Mouse (Mus musculus) stomach, embryonic 14.5 days (tissue): ENCODE data around the gene Ndufa11. TPM values are rescaled to one million over a fixed set of nuclear protein-coding genes. Genes with fewer than 3 reads are reported as not detected.

ENCODE experiments used
- ATAC-seq: fragments of 200-750 bp; cut with Nextera tagmentation; 2 replicates; pipeline ENCODE4 v1.8.0; 2017; ENCODE audit warnings: low read depth, moderate TSS enrichment; ENCODE audit not compliant: insufficient number of reproducible peaks, insufficient read depth, low FRiP score
- H3K27ac ChIP-seq: fragments of 300-500 bp; sonication (generic); 2 replicates; pipeline ENCODE4 v1.5.1; 2014; ENCODE audit warnings: mild to moderate bottlenecking, low read length, moderate library complexity, mixed read lengths
- H3K27me3 ChIP-seq: fragments of 300-500 bp; sonication (generic); 2 replicates; pipeline ENCODE4 v1.6.1; 2014; ENCODE audit warnings: low read length, control low read depth, mixed read lengths; ENCODE audit not compliant: control insufficient read depth, insufficient read depth
- H3K36me3 ChIP-seq: fragments of 300-500 bp; sonication (generic); 2 replicates; pipeline ENCODE4 v1.6.1; 2014; ENCODE audit warnings: mild to moderate bottlenecking, control low read depth, low read length, moderate library complexity, mixed read lengths; ENCODE audit not compliant: control insufficient read depth, insufficient read depth
- H3K4me1 ChIP-seq: fragments of 300-500 bp; sonication (generic); 2 replicates; pipeline ENCODE4 v1.6.1; 2014; ENCODE audit warnings: low read length, control low read depth, mixed read lengths; ENCODE audit not compliant: control insufficient read depth, insufficient read depth
- H3K4me2 ChIP-seq: fragments of 300-500 bp; sonication (generic); replicated peaks from 2 replicates; pipeline ENCODE4 v1.6.1; 2014; ENCODE audit warnings: low read depth, low read length, control low read depth
- H3K4me3 ChIP-seq: fragments of 300-500 bp; sonication (generic); 2 replicates; pipeline ENCODE4 v1.5.1; 2014; ENCODE audit warnings: low read depth, low read length, control low read depth
- H3K9ac ChIP-seq: fragments of 300-500 bp; sonication (generic); replicated peaks from 2 replicates; pipeline ENCODE4 v1.6.1; 2014; ENCODE audit warnings: low read depth, mild to moderate bottlenecking, control low read depth, low read length, moderate library complexity, mixed read lengths
- H3K9me3 ChIP-seq: fragments of 300-500 bp; sonication (generic); 2 replicates; pipeline ENCODE4 v1.6.1; 2016; ENCODE audit warnings: low read depth, low read length, control low read depth; ENCODE audit not compliant: control insufficient read depth
- WGBS: fragments of 180-500 bp; shearing (Covaris S2); extraction: QIAGEN DNeasy Blood & Tissue Kit; methylation state at CpG from one replicate; pipeline ENCODE4 v1.1.7; 2014; 5-methylcytosine and 5-hydroxymethylcytosine counted together
- polyA plus RNA-seq: library from polyadenylated mRNA; unstranded; fragments of >200 nt; fragmentation: Nextera tagmentation; extraction: Ambion mirVana; gene quantifications from 2 replicates; pipeline ENCODE4 v1.2.1, GENCODE M21; 2014

Gene Ndufa11
- polyA plus RNA-seq, 1 experiment from 2014 or later = 502 TPM

- H3K9ac ChIP-seq = no peak overlapping the region
- no peak overlapping the region for H3K4me3 ChIP-seq
- no peaks in the 10 kb centered on the region for H3K9me3 ChIP-seq
- WGBS = 7% methylated on average over 12 of the region's 12 CpGs
- H3K27ac ChIP-seq = no peak overlapping the region
- peaks cover 21% of the 10 kb centered on the region for H3K27me3 ChIP-seq
- no peak for ATAC-seq
- H3K4me1 ChIP-seq = peaks cover 21% of the 10 kb centered on the region; the same call in 1 of the 2 replicates
- peak overlapping the region; percentile 100 for H3K4me2 ChIP-seq
- H3K36me3 ChIP-seq = no peaks in the 10 kb centered on the region
Measured at GRCm38 (mm10) chr17:56758132-56758531, 40.6 kb downstream of the Ndufa11 start.

GRCm38 (mm10) chr17:56759261-56759660 is 41.7 kb downstream of the Ndufa11 start:
- Histone ChIP-seq H3K27me3 (peaks cover 13% of the 10 kb centered on the region), H3K9me3 (no peaks in the 10 kb centered on the region), H3K36me3 (no peaks in the 10 kb centered on the region), H3K4me1 (peaks cover 17% of the 10 kb centered on the region; the same call in 1 of the 2 replicates), H3K4me3 (no peak overlapping the region), H3K9ac (no peak overlapping the region), H3K4me2 (no peak overlapping the region), H3K27ac (no peak overlapping the region)
- WGBS = 59% methylated on average over 7 of the region's 7 CpGs
- ATAC-seq = no peak

GRCm38 (mm10) chr17:56761077-56761476 is 43.5 kb downstream of the Ndufa11 start:
- H3K4me1 ChIP-seq = peaks cover 23% of the 10 kb centered on the region; the same call in 1 of the 2 replicates

GRCm38 (mm10) chr17:56761991-56762410 is 44.4 kb downstream of the Ndufa11 start:
- no peaks in the 10 kb centered on the region for H3K27me3 ChIP-seq
- H3K9ac ChIP-seq = peak overlapping the region; percentile 36; the same call in 1 of the 2 replicates
- H3K9me3 ChIP-seq = no peaks in the 10 kb centered on the region
- peak; percentile 55 for ATAC-seq
- H3K4me1 ChIP-seq = peaks cover 18% of the 10 kb centered on the region; the same call in 1 of the 2 replicates
- H3K4me3 ChIP-seq = peak overlapping the region; percentile 37
- peak overlapping the region; percentile 71 for H3K4me2 ChIP-seq
- H3K27ac ChIP-seq = peak overlapping the region; percentile 81
- WGBS = 0% methylated on average over 28 of the region's 28 CpGs
- peaks cover 6% of the 10 kb centered on the region; the same call in 1 of the 2 replicates for H3K36me3 ChIP-seq

More at GRCm38 (mm10) chr17:56761077-56761476, 43.5 kb downstream of the Ndufa11 start:
- Histone ChIP-seq H3K27me3 (no peaks in the 10 kb centered on the region; the same call in 1 of the 2 replicates), H3K27ac (no peak overlapping the region), H3K9ac (no peak overlapping the region), H3K4me3 (no peak overlapping the region), H3K36me3 (no peaks in the 10 kb centered on the region), H3K4me2 (no peak overlapping the region), H3K9me3 (no peaks in the 10 kb centered on the region)
- ATAC-seq = no peak
- 69% methylated on average over 3 of the region's 3 CpGs for WGBS

GRCm38 (mm10) chr17:56762769-56763731 is 45.5 kb downstream of the Ndufa11 start:
- Histone ChIP-seq H3K4me2 (no peak overlapping the region), H3K27me3 (no peaks in the 10 kb centered on the region), H3K36me3 (peaks cover 14% of the 10 kb centered on the region), H3K4me1 (peaks cover 13% of the 10 kb centered on the region; the same call in 1 of the 2 replicates), H3K27ac (peak overlapping the region; percentile 81; the same call in 1 of the 2 replicates), H3K9me3 (no peaks in the 10 kb centered on the region), H3K9ac (no peak overlapping the region; the same call in 1 of the 2 replicates), H3K4me3 (no peak overlapping the region)
- no peak for ATAC-seq
- 45% methylated on average over 27 of the region's 27 CpGs for WGBS

GRCm38 (mm10) chr17:56763741-56764250 is 46.2 kb downstream of the Ndufa11 start:
- H3K27ac ChIP-seq = no peak overlapping the region
- WGBS = 76% methylated on average over 8 of the region's 8 CpGs
- H3K27me3 ChIP-seq = no peaks in the 10 kb centered on the region
- peak overlapping the region; percentile 60; the same call in 1 of the 2 replicates for H3K4me3 ChIP-seq
- H3K9me3 ChIP-seq = no peaks in the 10 kb centered on the region
- no peak for ATAC-seq
- no peak overlapping the region for H3K9ac ChIP-seq
- H3K36me3 ChIP-seq = peaks cover 17% of the 10 kb centered on the region
- peak overlapping the region; percentile 31 for H3K4me2 ChIP-seq
- H3K4me1 ChIP-seq = peaks cover 13% of the 10 kb centered on the region; the same call in 1 of the 2 replicates

- no peaks in the 10 kb centered on the region for H3K27me3 ChIP-seq
- H3K4me1 ChIP-seq = peaks cover 13% of the 10 kb centered on the region; the same call in 1 of the 2 replicates
- ATAC-seq = peak; percentile 74
- no peaks in the 10 kb centered on the region for H3K9me3 ChIP-seq
- peak within 1 kb of the TSS; percentile 55 for H3K9ac ChIP-seq
- peaks cover 23% of the 10 kb centered on the region for H3K36me3 ChIP-seq
- H3K4me3 ChIP-seq = peak within 1 kb of the TSS; percentile 60
- H3K4me2 ChIP-seq = peak within 1 kb of the TSS; percentile 48
- WGBS = 2% methylated on average over 56 of the region's 58 CpGs
- peak within 1 kb of the TSS; percentile 89 for H3K27ac ChIP-seq
Measured at GRCm38 (mm10) chr17:56764474-56765354, 47.1 kb downstream of the Ndufa11 start, which contains the start of gene Dus3l. Dus3l (plus strand) TSS chr17:56764757.
